Mouse (Mus musculus) MEL (cell line): Measurements from ENCODE around the gene Thbs1. TPM values are rescaled to one million over a fixed set of nuclear protein-coding genes. Genes with fewer than 3 reads are reported as not detected.

Experiments
- DNase-seq: peaks from one replicate; pipeline ENCODE4 v3.0.0; 2011; ENCODE audit warnings: low read depth, low spot score
- H3K27ac ChIP-seq: 2 replicates; pipeline ENCODE4 v1.5.1; 2012; ENCODE audit warnings: low read depth, mild to moderate bottlenecking, control low read depth, low read length, moderate library complexity; ENCODE audit not compliant: control insufficient read depth
- H3K27me3 ChIP-seq, 2 experiments: fragments of 150-350 bp in 1 of 2; sonication (generic) in 1 of 2; 2 replicates each; pipeline ENCODE4 v1.6.1; 2012; ENCODE audit warnings: low read length in 2 of 2, mild to moderate bottlenecking in 2 of 2, improper control_type of control experiment in 1 of 2, moderate library complexity in 1 of 2; ENCODE audit not compliant: insufficient read depth in 2 of 2, control insufficient read depth in 1 of 2
- H3K36me3 ChIP-seq, 2 experiments: 2 replicates each; pipeline ENCODE4 v1.6.1; 2012 to 2014; ENCODE audit warnings: low read length in 2 of 2, improper control_type of control experiment in 1 of 2, inconsistent platforms in 1 of 2, mild to moderate bottlenecking in 1 of 2; ENCODE audit not compliant: insufficient read depth in 2 of 2, control insufficient read depth in 1 of 2
- H3K4me1 ChIP-seq, 2 experiments: fragments of 150-350 bp in 1 of 2; sonication (generic) in 1 of 2; 2 replicates each; pipeline ENCODE4 v1.6.1; 2012; ENCODE audit warnings: low read length in 2 of 2, improper control_type of control experiment in 1 of 2, mild to moderate bottlenecking in 1 of 2; ENCODE audit not compliant: insufficient read depth in 2 of 2, control insufficient read depth in 1 of 2
- H3K4me3 ChIP-seq, 2 experiments: fragments of 150-350 bp in 1 of 2; sonication (generic) in 1 of 2; 2 replicates each; pipeline ENCODE4 v1.5.1; 2012; ENCODE audit warnings: low read depth in 2 of 2, low read length in 2 of 2, mild to moderate bottlenecking in 2 of 2, moderate library complexity in 2 of 2, control low read depth in 1 of 2, improper control_type of control experiment in 1 of 2; ENCODE audit not compliant: control insufficient read depth in 1 of 2, insufficient read depth in 1 of 2
- H3K79me2 ChIP-seq: 2 replicates; pipeline ENCODE4 v1.6.1; 2012; ENCODE audit warnings: mild to moderate bottlenecking, low read length, moderate library complexity; ENCODE audit not compliant: control insufficient read depth, poor library complexity, insufficient read depth
- H3K9ac ChIP-seq: 2 replicates; pipeline ENCODE4 v1.6.1; 2012; ENCODE audit warnings: low read depth, mild to moderate bottlenecking, control low read depth, low read length, moderate library complexity; ENCODE audit not compliant: control insufficient read depth, poor library complexity, severe bottlenecking
- H3K9me3 ChIP-seq: fragments of 150-350 bp; sonication (generic); replicated peaks from 2 replicates; pipeline ENCODE4 v1.6.1; 2012; ENCODE audit warnings: mild to moderate bottlenecking, low read length, improper control_type of control experiment, moderate library complexity; ENCODE audit not compliant: insufficient read depth
- BHLHE40 ChIP-seq: IDR thresholded peaks from 2 replicates; pipeline ENCODE4 v1.6.1; 2012; ENCODE audit warnings: low read depth, mild to moderate bottlenecking, inconsistent platforms, low read length, improper control_type of control experiment, borderline replicate concordance
- CHD2 ChIP-seq: IDR thresholded peaks from 2 replicates; pipeline ENCODE4 v1.6.1; 2011; ENCODE audit warnings: low read length, improper control_type of control experiment
- CTCF ChIP-seq, 3 experiments: IDR thresholded peaks in 2 of 3; conservative IDR thresholded peaks in 1 of 3; 2 replicates each; pipeline ENCODE4 v1.5.1; 2011 to 2012; ENCODE audit warnings: low read length in 3 of 3, low read depth in 2 of 3, mild to moderate bottlenecking in 2 of 3, improper control_type of control experiment in 1 of 3, inconsistent platforms in 1 of 3, mixed read lengths in 1 of 3, moderate library complexity in 1 of 3; ENCODE audit not compliant: control insufficient read depth in 1 of 3, insufficient read depth in 1 of 3, poor library complexity in 1 of 3, severe bottlenecking in 1 of 3
- E2F4 ChIP-seq: IDR thresholded peaks from 2 replicates; pipeline ENCODE4 v1.6.1; 2011; ENCODE audit warnings: low read depth, low read length, improper control_type of control experiment, borderline replicate concordance
- EP300 ChIP-seq, 2 experiments: IDR thresholded peaks; 2 replicates each; pipeline ENCODE4 v1.6.1; 2011; ENCODE audit warnings: improper control_type of control experiment in 2 of 2, low read length in 2 of 2, low read depth in 1 of 2, mild to moderate bottlenecking in 1 of 2
- ETS1 ChIP-seq: IDR thresholded peaks from 2 replicates; pipeline ENCODE4 v1.6.1; 2012; ENCODE audit warnings: low read depth, mild to moderate bottlenecking, inconsistent platforms, low read length, improper control_type of control experiment, moderate library complexity
- GATA1 ChIP-seq: IDR thresholded peaks from 2 replicates; pipeline ENCODE4 v1.6.1; 2011; ENCODE audit warnings: low read depth, low read length, improper control_type of control experiment
- HCFC1 ChIP-seq: IDR thresholded peaks from 2 replicates; pipeline ENCODE4 v1.6.1; 2012; ENCODE audit warnings: low read depth, mild to moderate bottlenecking, inconsistent platforms, low read length, improper control_type of control experiment, moderate library complexity
- JUND ChIP-seq: IDR thresholded peaks from 2 replicates; pipeline ENCODE4 v1.6.1; 2011; ENCODE audit warnings: low read depth, mild to moderate bottlenecking, improper control_type of control experiment, low read length
- KAT2A ChIP-seq: conservative IDR thresholded peaks from 2 replicates; pipeline ENCODE4 v1.6.1; 2012; ENCODE audit warnings: low read depth, low read length, improper control_type of control experiment, inconsistent platforms
- MAFK ChIP-seq: IDR thresholded peaks from 2 replicates; pipeline ENCODE4 v1.6.1; 2011; ENCODE audit warnings: low read depth, mild to moderate bottlenecking, low read length, improper control_type of control experiment, borderline replicate concordance
- MAX ChIP-seq: IDR thresholded peaks from 2 replicates; pipeline ENCODE4 v1.6.1; 2011; ENCODE audit warnings: low read length, improper control_type of control experiment
- MAZ ChIP-seq: IDR thresholded peaks from 2 replicates; pipeline ENCODE4 v1.6.1; 2012; ENCODE audit warnings: low read depth, mild to moderate bottlenecking, inconsistent platforms, low read length, improper control_type of control experiment
- MYB ChIP-seq: IDR thresholded peaks from 2 replicates; pipeline ENCODE4 v1.6.1; 2011; ENCODE audit warnings: mild to moderate bottlenecking, low read depth, low read length, improper control_type of control experiment
- NRF1 ChIP-seq: IDR thresholded peaks from 2 replicates; pipeline ENCODE4 v1.6.1; 2014; ENCODE audit warnings: low read depth, mild to moderate bottlenecking, inconsistent platforms, low read length, improper control_type of control experiment, moderate library complexity; ENCODE audit not compliant: poor library complexity, insufficient read depth, severe bottlenecking
- POLR2AphosphoS5 ChIP-seq: IDR thresholded peaks from 2 replicates; pipeline ENCODE4 v1.6.1; 2012; ENCODE audit warnings: low read depth, borderline replicate concordance, mild to moderate bottlenecking, inconsistent platforms, low read length, moderate library complexity, mixed read lengths
- RAD21 ChIP-seq: IDR thresholded peaks from 2 replicates; pipeline ENCODE4 v1.6.1; 2011; ENCODE audit warnings: mild to moderate bottlenecking, low read depth, low read length, improper control_type of control experiment
- RCOR1 ChIP-seq: IDR thresholded peaks from 2 replicates; pipeline ENCODE4 v1.6.1; 2012; ENCODE audit warnings: low read depth, mild to moderate bottlenecking, inconsistent platforms, low read length, improper control_type of control experiment
- SMC3 ChIP-seq: IDR thresholded peaks from 2 replicates; pipeline ENCODE4 v1.6.1; 2011; ENCODE audit warnings: low read depth, low read length, improper control_type of control experiment
- TAL1 ChIP-seq: IDR thresholded peaks from 2 replicates; pipeline ENCODE4 v1.6.1; 2012; ENCODE audit warnings: mild to moderate bottlenecking, inconsistent platforms, low read length, moderate library complexity, mixed read lengths
- TBP ChIP-seq: IDR thresholded peaks from 2 replicates; pipeline ENCODE4 v1.8.0; 2011; ENCODE audit warnings: low read depth, low read length, improper control_type of control experiment
- USF2 ChIP-seq, 2 experiments: IDR thresholded peaks; 2 replicates each; pipeline ENCODE4 v1.6.1; 2011 to 2012; ENCODE audit warnings: improper control_type of control experiment in 2 of 2, low read length in 2 of 2, borderline replicate concordance in 1 of 2, inconsistent platforms in 1 of 2, low read depth in 1 of 2, mild to moderate bottlenecking in 1 of 2; ENCODE audit not compliant: insufficient read depth in 1 of 2
- ZC3H11A ChIP-seq: IDR thresholded peaks from 2 replicates; pipeline ENCODE4 v1.6.1; 2012; ENCODE audit warnings: low read depth, mild to moderate bottlenecking, inconsistent platforms, low read length, improper control_type of control experiment
- ZKSCAN1 ChIP-seq: IDR thresholded peaks from 2 replicates; pipeline ENCODE4 v1.6.1; 2012; ENCODE audit warnings: low read depth, mild to moderate bottlenecking, inconsistent platforms, low read length, improper control_type of control experiment, moderate library complexity
- ZNF384 ChIP-seq: IDR thresholded peaks from 2 replicates; pipeline ENCODE4 v1.6.1; 2012; ENCODE audit warnings: low read depth, mild to moderate bottlenecking, inconsistent platforms, low read length, improper control_type of control experiment
- polyA plus RNA-seq, 2 experiments: library from polyadenylated mRNA; stranded (reverse) in 1 of 2; unstranded in 1 of 2; fragments of >175 nt in 1 of 2; fragments of >200 nt in 1 of 2; gene quantifications; 2 replicates each; pipeline versions ENCODE4 v1.2.1 to v1.2.4; 2012; ENCODE audit warnings: low replicate concordance in 2 of 2, low read depth in 1 of 2; ENCODE audit not compliant: insufficient read length in 2 of 2, insufficient read depth in 1 of 2, missing spikeins in 1 of 2
- total RNA-seq: library from RNA; depleted of rRNA; stranded (reverse); fragments of 300-350 nt; gene quantifications from 2 replicates; pipeline ENCODE4 v1.2.3, GENCODE M21; 2012

The Thbs1 gene
- total and polyA plus RNA-seq, 3 experiments: not detected

DNA sequence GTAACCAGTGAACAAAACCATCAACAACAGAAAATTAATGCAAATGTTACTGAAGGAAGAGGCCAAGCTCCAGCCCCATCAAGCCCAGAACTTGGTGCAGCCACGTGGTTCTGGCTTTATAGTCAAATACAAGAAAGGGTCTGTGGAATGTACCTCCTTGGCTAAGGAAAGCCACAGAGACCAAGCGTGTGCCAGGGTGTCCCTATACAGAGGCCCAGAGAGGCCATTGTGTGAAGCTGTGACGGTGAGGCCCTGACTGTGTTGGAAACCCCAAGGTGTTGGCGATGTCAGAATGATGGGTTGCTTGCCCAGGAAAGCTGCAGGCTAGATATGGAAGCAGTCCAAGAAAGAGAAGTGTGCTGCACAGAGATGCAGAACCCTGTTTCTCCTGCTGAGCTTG, 56.1 kb downstream of the Thbs1 start:
- TF ChIP-seq RCOR1 (no peak), NRF1 (no peak), JUND (no peak), BHLHE40 (no peak), RAD21 (no peak), TAL1 (no peak), CHD2 (no peak), CTCF (IDR thresholded peaks at IDR 0.05 in 2 of 3, conservative IDR thresholded peaks at IDR 0.05 in 1 of 3; ENCODE audit: control insufficient read depth in 1 of 3, insufficient read depth in 1 of 3, low read depth in 2 of 3, low read length in 3 of 3, poor library complexity in 1 of 3, severe bottlenecking in 1 of 3) (no peak)
- Histone ChIP-seq H3K9me3 (no peaks in the 10 kb centered on the region), H3K9ac (no peak overlapping the region), H3K36me3 (no peaks in the 10 kb centered on the region), H3K4me3 (no peak overlapping the region), H3K27ac (no peak overlapping the region), H3K4me1 (no peaks in the 10 kb centered on the region), H3K27me3 (no peaks in the 10 kb centered on the region), H3K79me2 (no peaks in the 10 kb centered on the region)
- DNase-seq: no peak

DNA sequence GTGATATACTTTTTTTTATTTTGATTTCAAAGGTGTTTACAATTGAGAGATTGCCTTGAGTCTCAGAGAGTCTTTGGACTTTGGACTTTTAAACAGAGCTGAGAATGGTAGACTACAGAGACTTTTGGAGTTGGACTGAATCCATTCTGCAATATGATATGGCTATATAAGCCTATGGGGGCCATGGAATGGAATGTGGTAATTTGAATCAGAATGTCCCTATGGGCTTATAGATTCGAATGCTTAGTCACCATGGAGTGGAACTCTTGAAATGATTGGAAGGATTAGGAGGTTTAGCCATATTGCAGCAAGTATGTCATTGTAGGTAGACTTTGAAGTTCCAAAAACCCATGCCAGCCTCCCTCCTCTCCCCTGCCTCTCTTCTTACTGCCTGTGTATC, 56.5 kb downstream of the Thbs1 start:
- H3K9ac ChIP-seq: no peak overlapping the region
- TF ChIP-seq SMC3 (no peak), MAFK (no peak), USF2 (IDR thresholded peaks at IDR 0.05; ENCODE audit: borderline replicate concordance in 1 of 2, insufficient read depth in 1 of 2, low read depth in 1 of 2, low read length in 2 of 2) (no peak), GATA1 (no peak)
- TF ChIP-seq, all 39 proteins: peak for 0
- Histone ChIP-seq H3K27me3 (no peaks in the 10 kb centered on the region), H3K4me1 (no peaks in the 10 kb centered on the region), H3K79me2 (no peaks in the 10 kb centered on the region), H3K4me3 (no peak overlapping the region), H3K36me3 (no peaks in the 10 kb centered on the region), H3K9me3 (no peaks in the 10 kb centered on the region), H3K27ac (no peak overlapping the region)
- DNase-seq: no peak

DNA sequence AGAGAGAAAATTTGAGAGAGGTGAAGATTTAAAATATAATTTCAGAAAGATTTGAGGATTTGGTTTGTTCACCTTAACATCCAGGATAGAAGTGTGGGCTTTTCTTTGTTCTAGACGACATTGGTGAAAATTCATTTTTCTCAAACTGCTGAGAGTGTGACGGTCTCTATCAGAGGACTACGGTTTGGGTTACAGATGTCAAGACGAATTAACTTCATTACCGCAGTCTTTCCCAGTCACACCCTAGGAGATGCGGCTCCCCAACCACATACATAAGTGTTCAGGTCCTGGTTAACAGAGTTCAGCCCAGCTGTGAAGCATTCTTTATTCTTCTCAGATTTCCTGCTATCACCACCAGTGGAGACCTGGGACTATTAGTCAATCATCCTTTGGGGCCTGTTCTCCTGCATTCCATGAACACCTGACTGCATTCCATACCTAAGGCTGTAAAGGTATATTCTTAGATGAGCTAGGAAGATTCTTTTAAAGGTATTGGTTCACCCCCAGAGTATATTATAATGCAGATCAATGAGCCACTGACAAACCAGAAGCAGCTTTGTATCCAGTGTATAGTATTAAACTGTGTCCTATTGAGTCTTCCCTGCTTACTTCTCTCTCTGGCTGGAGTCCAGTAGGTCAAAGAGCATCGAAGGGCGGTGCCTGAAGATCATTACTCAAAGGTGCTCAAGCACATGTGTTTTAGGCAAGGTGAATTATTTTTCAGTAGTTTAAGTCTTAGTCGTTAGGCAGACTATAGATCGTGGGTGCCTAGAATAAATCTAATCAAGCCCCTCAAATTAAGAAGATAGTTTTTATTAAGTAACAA, 63.1 kb downstream of the Thbs1 start:
- Histone ChIP-seq H3K27me3 (no peaks in the 10 kb centered on the region), H3K27ac (no peak overlapping the region), H3K4me1 (no peaks in the 10 kb centered on the region), H3K36me3 (no peaks in the 10 kb centered on the region), H3K79me2 (no peaks in the 10 kb centered on the region), H3K4me3 (no peak overlapping the region), H3K9ac (no peak overlapping the region), H3K9me3 (no peaks in the 10 kb centered on the region)
- DNase-seq: no peak
- TF ChIP-seq TAL1: no peak
- no peak for TF ChIP-seq MAX
- no peak for TF ChIP-seq KAT2A
- no peak for TF ChIP-seq MAZ
- TF ChIP-seq JUND: no peak
- no peak for TF ChIP-seq POLR2AphosphoS5
- TF ChIP-seq ZKSCAN1: no peak
- TF ChIP-seq E2F4: no peak
- TF ChIP-seq MYB: no peak
- no peak for TF ChIP-seq EP300 (IDR thresholded peaks at IDR 0.05; ENCODE audit: low read depth in 1 of 2, low read length in 2 of 2)
- no peak for TF ChIP-seq ZC3H11A
- no peak for TF ChIP-seq USF2 (IDR thresholded peaks at IDR 0.05; ENCODE audit: borderline replicate concordance in 1 of 2, insufficient read depth in 1 of 2, low read depth in 1 of 2, low read length in 2 of 2)
- TF ChIP-seq SMC3: no peak
- no peak for TF ChIP-seq ZNF384
- no peak for TF ChIP-seq ETS1
- no peak for TF ChIP-seq CHD2
- TF ChIP-seq MAFK: no peak
- TF ChIP-seq HCFC1: no peak
- no peak for TF ChIP-seq TBP
